Mouse (Mus musculus) forebrain, embryonic 11.5 days (tissue): ENCODE data around the gene Stom. TPM values are rescaled to one million over a fixed set of nuclear protein-coding genes. Genes with fewer than 3 reads are reported as not detected.

ENCODE experiments used
- ATAC-seq: fragments of 200-750 bp; cut with Nextera tagmentation; replicated peaks from 2 replicates; pipeline ENCODE4 v1.8.0; 2017; ENCODE audit warnings: moderate TSS enrichment; ENCODE audit not compliant: low FRiP score
- DNase-seq: peaks from one replicate; pipeline ENCODE4 v3.0.0-alpha.2; 2017; ENCODE audit warnings: low spot score
- H3K27ac ChIP-seq: fragments of 300-500 bp; sonication (generic); 2 replicates; pipeline ENCODE4 v1.5.1; 2014; ENCODE audit warnings: low read depth, low read length
- H3K27me3 ChIP-seq: fragments of 300-500 bp; sonication (generic); 2 replicates; pipeline ENCODE4 v1.6.1; 2014; ENCODE audit warnings: mild to moderate bottlenecking, low read length, mixed read lengths; ENCODE audit not compliant: control insufficient read depth, insufficient read depth
- H3K36me3 ChIP-seq: fragments of 300-500 bp; sonication (generic); 2 replicates; pipeline ENCODE4 v1.6.1; 2014; ENCODE audit warnings: mild to moderate bottlenecking, low read length, moderate library complexity, mixed read lengths; ENCODE audit not compliant: control insufficient read depth, insufficient read depth
- H3K4me1 ChIP-seq: fragments of 300-500 bp; sonication (generic); replicated peaks from 2 replicates; pipeline ENCODE4 v1.6.1; 2014; ENCODE audit warnings: low read length, mixed read lengths; ENCODE audit not compliant: control insufficient read depth, insufficient read depth
- H3K4me2 ChIP-seq: fragments of 300-500 bp; sonication (generic); 2 replicates; pipeline ENCODE4 v1.6.1; 2014; ENCODE audit warnings: low read depth, mild to moderate bottlenecking, low read length, moderate library complexity, mixed read lengths; ENCODE audit not compliant: severe bottlenecking
- H3K4me3 ChIP-seq: fragments of 300-500 bp; sonication (generic); 2 replicates; pipeline ENCODE4 v1.5.1; 2014; ENCODE audit warnings: low read depth, low read length
- H3K9ac ChIP-seq: fragments of 300-500 bp; sonication (generic); 2 replicates; pipeline ENCODE4 v1.6.1; 2014; ENCODE audit warnings: low read length
- H3K9me3 ChIP-seq: fragments of 300-500 bp; sonication (generic); 2 replicates; pipeline ENCODE4 v1.6.1; 2016; ENCODE audit warnings: low read length, mixed read lengths; ENCODE audit not compliant: control insufficient read depth
- WGBS: fragments of 180-500 bp; shearing (Covaris S2); extraction: QIAGEN DNeasy Blood & Tissue Kit; methylation state at CpG from one replicate; pipeline ENCODE4 v1.1.7; 2014; 5-methylcytosine and 5-hydroxymethylcytosine counted together
- polyA plus RNA-seq: library from polyadenylated mRNA; unstranded; fragments of >200 nt; fragmentation: Nextera tagmentation; extraction: Ambion mirVana; gene quantifications from 2 replicates; pipeline ENCODE4 v1.2.1, GENCODE M21; 2014

Gene Stom
- polyA plus RNA-seq, 1 experiment from 2014 or later: 13.0 TPM

- Histone ChIP-seq H3K4me1 (peaks cover under 1% of the 10 kb centered on the region; the same call in 1 of the 2 replicates), H3K4me3 (no peak overlapping the region), H3K27me3 (no peaks in the 10 kb centered on the region), H3K9ac (no peak overlapping the region), H3K9me3 (no peaks in the 10 kb centered on the region), H3K27ac (no peak overlapping the region), H3K4me2 (no peak overlapping the region), H3K36me3 (no peaks in the 10 kb centered on the region)
- WGBS: 59% methylated on average over 8 of the region's 8 CpGs
- ATAC-seq (peak; percentile 65; the same call in 1 of the 2 replicates), DNase-seq (no peak)
These were observed 71.5 kb downstream of the Stom start for GRCm38 (mm10) chr2:35265296-35265695.

GRCm38 (mm10) chr2:35264095-35264494 is 72.7 kb downstream of the Stom start:
- no peak overlapping the region for H3K27ac ChIP-seq
- H3K4me3 ChIP-seq: no peak overlapping the region
- ATAC-seq (no peak), DNase-seq (no peak)
- peaks cover 4% of the 10 kb centered on the region; the same call in 1 of the 2 replicates for H3K4me1 ChIP-seq
- H3K27me3 ChIP-seq: no peaks in the 10 kb centered on the region
- H3K9me3 ChIP-seq: no peaks in the 10 kb centered on the region
- 73% methylated on average over 1 of the region's 1 CpGs for WGBS
- H3K36me3 ChIP-seq: no peaks in the 10 kb centered on the region
- H3K9ac ChIP-seq: no peak overlapping the region
- no peak overlapping the region for H3K4me2 ChIP-seq

Other genes with a start within 250 kb of the Stom start
- gene AI182371, start 235.4 kb downstream of the Stom start, polyA plus RNA-seq: 0.17 TPM in 1 of 2 replicates, not detected in the other
- 36.9 and 42.0 TPM in 2 replicates for gene Cntrl, start 227.5 kb downstream of the Stom start, polyA plus RNA-seq
- gene Rab14, start 135.9 kb downstream of the Stom start, polyA plus RNA-seq: 249 and 271 TPM in 2 replicates
- 28.0 and 33.4 TPM in 2 replicates for gene Gsn, start 80.6 kb downstream of the Stom start, polyA plus RNA-seq
- not detected in 2 replicates for gene 4930568D16Rik, start 30.8 kb upstream of the Stom start, polyA plus RNA-seq
- not detected in 2 replicates for gene 4930402F06Rik, start 60.2 kb upstream of the Stom start, polyA plus RNA-seq
- gene Ggta1, start 126.3 kb upstream of the Stom start, polyA plus RNA-seq: 5.1 and 7.2 TPM in 2 replicates
- gene Dab2ip, start 221.3 kb upstream of the Stom start, polyA plus RNA-seq: 51.5 and 52.2 TPM in 2 replicates